ENCODE assay signal across 8 mouse cellular contexts in the genomic region with DNA sequence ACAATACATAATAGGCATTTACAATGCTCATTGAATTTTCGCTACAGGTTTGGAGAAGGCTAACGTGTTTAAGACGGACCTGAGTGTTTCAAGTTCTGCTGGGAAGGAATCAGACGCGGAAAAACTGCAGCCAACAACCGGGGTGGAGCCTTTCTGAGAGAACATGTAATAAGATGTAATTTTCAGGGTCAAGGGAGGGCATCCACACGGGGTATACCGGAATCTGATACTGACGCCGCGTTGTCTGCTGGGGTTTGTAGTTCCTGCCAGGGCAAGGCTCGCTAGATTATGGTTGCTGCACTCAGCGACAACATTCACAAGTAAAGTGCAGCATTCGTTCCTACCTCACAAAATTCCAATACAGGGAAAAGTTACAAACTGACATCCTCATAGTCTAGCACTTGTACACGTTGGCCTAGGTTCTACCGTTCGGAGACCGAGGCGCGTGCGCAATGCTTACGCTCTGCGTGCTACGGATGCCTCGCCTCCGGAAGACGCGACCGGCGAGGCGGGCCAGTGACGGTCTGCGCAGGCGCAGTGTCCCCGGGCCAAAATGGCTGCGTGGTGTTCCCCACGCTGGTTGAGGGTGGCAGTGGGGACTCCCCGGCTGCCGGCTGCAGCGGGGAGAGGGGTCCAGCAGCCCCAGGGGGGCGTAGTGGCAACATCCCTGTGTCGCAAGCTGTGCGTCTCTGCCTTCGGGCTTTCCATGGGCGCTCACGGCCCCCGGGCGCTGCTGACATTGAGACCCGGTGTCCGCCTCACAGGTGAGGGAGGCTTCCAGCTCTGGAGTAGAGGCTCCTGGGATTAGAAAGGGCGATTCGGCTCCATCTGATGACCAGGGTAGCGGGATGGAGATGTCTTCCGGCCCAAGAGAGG. TPM values are rescaled to one million over a fixed set of nuclear protein-coding genes. Genes with fewer than 3 reads are reported as not detected.
DNase-seq lines count a peak whose midpoint lies in the region; ATAC-seq lines count a peak whose summit lies in the region.

No protein-coding gene starts in this region.

- no peaks in the 10 kb centered on the region for H3K9me3 ChIP-seq in hindbrain, embryonic 12.5 days (replicated peaks)

- peaks cover 22% of the 10 kb centered on the region for H3K4me1 ChIP-seq in hindbrain, embryonic 12.5 days

- H3K27ac ChIP-seq in hindbrain, embryonic 12.5 days, result peak overlapping the region; percentile 77

- no peaks in the 10 kb centered on the region for H3K27me3 ChIP-seq in hindbrain, embryonic 12.5 days

- peak; percentile 90 for ATAC-seq in hindbrain, embryonic 12.5 days (ENCODE audit: low FRiP score)

- H3K4me3 ChIP-seq in hindbrain, embryonic 12.5 days, result peak overlapping the region; percentile 94

- 1% methylated on average over 54 of the region's 54 CpGs for WGBS in hindbrain, embryonic 12.5 days

- peak; percentile 98 for DNase-seq in NIH3T3 (ENCODE audit: low read depth)
- peak; percentile 99 for DNase-seq in cerebellum, postnatal 10 days
- DNase-seq in frontal cortex, postnatal 10 days (ENCODE audit: low spot score in 2 of 2), result peak; percentile 89 to 95
- peak; percentile 95 to 98 for DNase-seq in layer of hippocampus, postnatal 14 days (ENCODE audit: low spot score in 2 of 2)
- peak; percentile 98 for DNase-seq in lung, postnatal 14 days
- DNase-seq in retina, adult 2 months (ENCODE audit: low read depth, low spot score), result peak; percentile 87
- DNase-seq in thymus, postnatal 36 days, result peak; percentile 96 to 97

- peak overlapping the region; percentile 97 for H3K4me2 ChIP-seq in hindbrain, embryonic 12.5 days (replicated peaks)

- peaks cover 15% of the 10 kb centered on the region for H3K36me3 ChIP-seq in hindbrain, embryonic 12.5 days

- H3K9ac ChIP-seq in hindbrain, embryonic 12.5 days, result peak overlapping the region; percentile 92

RNA-seq across cellular contexts. Expression of gene Coro7, which starts 4.2 kb away (rescaled TPM):
- 22.8 and 24.3 TPM in 2 replicates for polyA plus RNA-seq in hindbrain, embryonic 12.5 days (2016; fragmentation: Nextera tagmentation; extraction: Ambion mirVana)
- total RNA-seq in layer of hippocampus, postnatal 14 days (2021), result 10 to 100 TPM; 95.7 to 95.9 TPM

RNA-seq across cellular contexts. Expression of gene Nmral1, which starts 35.3 kb away (rescaled TPM):
- polyA plus RNA-seq in hindbrain, embryonic 12.5 days (2016; fragmentation: Nextera tagmentation; extraction: Ambion mirVana), result 89.8 and 102 TPM in 2 replicates
- total RNA-seq in layer of hippocampus, postnatal 14 days (2021), result 10 to 100 TPM; 11.7 to 11.9 TPM

RNA-seq across cellular contexts. Expression of gene Hmox2, which starts 42.3 kb away (rescaled TPM):
- polyA plus RNA-seq in hindbrain, embryonic 12.5 days (2016; fragmentation: Nextera tagmentation; extraction: Ambion mirVana), result 81.5 and 86.2 TPM in 2 replicates
- 10 to 100 TPM; 81.9 to 84.3 TPM for total RNA-seq in layer of hippocampus, postnatal 14 days (2021)

RNA-seq across cellular contexts. Expression of gene Dnaja3, which starts 44.0 kb away (rescaled TPM):
- polyA plus RNA-seq in hindbrain, embryonic 12.5 days (2016; fragmentation: Nextera tagmentation; extraction: Ambion mirVana), result 56.2 and 56.9 TPM in 2 replicates
- 10 to 100 TPM; 61.0 to 66.2 TPM for total RNA-seq in layer of hippocampus, postnatal 14 days (2021)

RNA-seq across cellular contexts. Expression of gene Vasn, which starts 44.1 kb away (rescaled TPM):
- 16.3 and 18.0 TPM in 2 replicates for polyA plus RNA-seq in hindbrain, embryonic 12.5 days (2016; fragmentation: Nextera tagmentation; extraction: Ambion mirVana)
- total RNA-seq in layer of hippocampus, postnatal 14 days (2021), result 1 to 10 TPM; 6.4 to 9.0 TPM

Comparison
In these comparisons a context has a peak if more than half of its experiments do, and no peak if none do; other contexts are left out.
1. Peak in every context shown above with its lines: DNase-seq, ATAC-seq, H3K4me3 ChIP-seq and H3K27ac ChIP-seq.